12 mouse cellular contexts compared by ENCODE assay signal in genomic region chr7:101030756-101031155, GRCm38 (mm10). TPM values are rescaled to one million over a fixed set of nuclear protein-coding genes. Genes with fewer than 3 reads are reported as not detected.
A peak's percentile ranks its signal among the peaks of the same experiment; 100 is the strongest.
DNase-seq lines count a peak whose midpoint lies in the region; ATAC-seq lines count a peak whose summit lies in the region.
"Had no signal": no experiment of that assay in that cellular context is flagged by ENCODE, and none has a peak within 500 bp of the region (broad histone marks: within the 10 kb centered on the region; RNA-seq: fewer than 3 reads in every experiment).

No protein-coding gene starts in this region.

- peak; percentile 97 for DNase-seq in heart, adult 11 months
- DNase-seq in heart, postnatal 25 days (ENCODE audit: low spot score), result no peak
- DNase-seq in midbrain, embryonic 11.5 days (ENCODE audit: low spot score, missing footprints), result peak; percentile 72
- DNase-seq in midbrain, embryonic 10.5 days (ENCODE audit: low spot score), result no peak
- peak; percentile 75 to 85 for DNase-seq in cerebellum, postnatal 25 days
- DNase-seq in thymus, postnatal 10 days (ENCODE audit: low spot score in 2 of 2), result no peak

- no peaks in the 10 kb centered on the region for H3K9me3 ChIP-seq in midbrain, embryonic 11.5 days (ENCODE audit: control insufficient read depth, low read length)
- no peaks in the 10 kb centered on the region for H3K9me3 ChIP-seq in midbrain, embryonic 10.5 days (replicated peaks)
- H3K9me3 ChIP-seq in stomach, embryonic 15.5 days, result no peaks in the 10 kb centered on the region
- no peaks in the 10 kb centered on the region for H3K9me3 ChIP-seq in forebrain, embryonic 15.5 days
- H3K9me3 ChIP-seq: embryonic facial prominence, embryonic 10.5 days; kidney, embryonic 15.5 days had no signal

- no peaks in the 10 kb centered on the region for H3K27me3 ChIP-seq in midbrain, embryonic 11.5 days (ENCODE audit: control insufficient read depth, insufficient read depth, low read length)
- no peaks in the 10 kb centered on the region for H3K27me3 ChIP-seq in midbrain, embryonic 10.5 days (ENCODE audit: low read depth, poor library complexity, severe bottlenecking)
- no peaks in the 10 kb centered on the region for H3K27me3 ChIP-seq in stomach, embryonic 15.5 days (replicated peaks)
- H3K27me3 ChIP-seq in forebrain, embryonic 15.5 days, result no peaks in the 10 kb centered on the region
- H3K27me3 ChIP-seq: kidney, embryonic 15.5 days had no signal

- H3K4me1 ChIP-seq in midbrain, embryonic 11.5 days (ENCODE audit: control insufficient read depth, insufficient read depth, low read length), result no peaks in the 10 kb centered on the region
- 0 out of 2 replicates have a peak, but pooled peaks cover 4% of the 10 kb centered on the region for H3K4me1 ChIP-seq in midbrain, embryonic 10.5 days
- no peaks in the 10 kb centered on the region; the same call in 1 of the 2 replicates for H3K4me1 ChIP-seq in stomach, embryonic 15.5 days
- no peaks in the 10 kb centered on the region for H3K4me1 ChIP-seq in forebrain, embryonic 15.5 days

- H3K9ac ChIP-seq in midbrain, embryonic 11.5 days (ENCODE audit: low read length), result no peak overlapping the region
- H3K9ac ChIP-seq in stomach, embryonic 15.5 days, result no peak overlapping the region
- no peak overlapping the region for H3K9ac ChIP-seq in forebrain, embryonic 15.5 days (replicated peaks)
- H3K9ac ChIP-seq: kidney, embryonic 15.5 days; liver, embryonic 14.5 days had no signal

- no peak overlapping the region for H3K4me3 ChIP-seq in midbrain, embryonic 11.5 days (ENCODE audit: low read depth, low read length)
- H3K4me3 ChIP-seq in midbrain, embryonic 10.5 days, result no peak overlapping the region
- H3K4me3 ChIP-seq in stomach, embryonic 15.5 days (replicated peaks), result no peak overlapping the region
- no peak overlapping the region for H3K4me3 ChIP-seq in forebrain, embryonic 15.5 days
- H3K4me3 ChIP-seq: embryonic facial prominence, embryonic 10.5 days; kidney, embryonic 15.5 days had no signal

- H3K27ac ChIP-seq in midbrain, embryonic 11.5 days (ENCODE audit: low read depth, low read length), result no peak overlapping the region
- no peak overlapping the region for H3K27ac ChIP-seq in midbrain, embryonic 10.5 days (replicated peaks)
- 0 out of 2 replicates have a peak overlapping the region, but pooled peaks have one; percentile 2 for H3K27ac ChIP-seq in stomach, embryonic 15.5 days
- H3K27ac ChIP-seq in forebrain, embryonic 15.5 days (replicated peaks), result no peak overlapping the region
- H3K27ac ChIP-seq: embryonic facial prominence, embryonic 10.5 days; kidney, embryonic 15.5 days; liver, embryonic 14.5 days had no signal

- no peak for ATAC-seq in midbrain, embryonic 11.5 days (ENCODE audit: low FRiP score)
- ATAC-seq in stomach, embryonic 15.5 days (ENCODE audit: insufficient read depth, low FRiP score, low read depth), result no peak
- no peak for ATAC-seq in forebrain, embryonic 15.5 days (replicated peaks)
- ATAC-seq: forebrain, embryonic 14.5 days had no signal

- no peak overlapping the region for H3K4me2 ChIP-seq in midbrain, embryonic 11.5 days
- H3K4me2 ChIP-seq in stomach, embryonic 15.5 days, result no peak overlapping the region
- no peak overlapping the region for H3K4me2 ChIP-seq in forebrain, embryonic 15.5 days (replicated peaks)
- H3K4me2 ChIP-seq: kidney, embryonic 15.5 days had no signal

- intact Hi-C loops in heart, postnatal 25 days (cut with DNase I), result no loop called here

- H3K36me3 ChIP-seq in midbrain, embryonic 11.5 days (ENCODE audit: control insufficient read depth, insufficient read depth, low read length), result no peaks in the 10 kb centered on the region
- H3K36me3 ChIP-seq in midbrain, embryonic 10.5 days, result no peaks in the 10 kb centered on the region
- H3K36me3 ChIP-seq in stomach, embryonic 15.5 days, result no peaks in the 10 kb centered on the region
- no peaks in the 10 kb centered on the region for H3K36me3 ChIP-seq in forebrain, embryonic 15.5 days
- H3K36me3 ChIP-seq: embryonic facial prominence, embryonic 10.5 days; kidney, embryonic 15.5 days had no signal

RNA-seq across cellular contexts. Expression of gene P2ry2, which starts 18.1 kb away (rescaled TPM):
- total RNA-seq in heart, postnatal 25 days (2021), result 10 to 100 TPM; 17.3 to 26.1 TPM
- 0.07 TPM in 1 of 2 replicates, not detected in the other for polyA plus RNA-seq in midbrain, embryonic 11.5 days (2014; fragmentation: Nextera tagmentation; extraction: Ambion mirVana)
- polyA plus RNA-seq in midbrain, embryonic 10.5 days (2016; fragmentation: Nextera tagmentation; extraction: Ambion mirVana), result 0.22 TPM in 2 replicates
- 3.0 and 4.9 TPM in 2 replicates for polyA plus RNA-seq in stomach, embryonic 15.5 days (2015; fragmentation: Nextera tagmentation; extraction: Ambion mirVana)
- 0.11 TPM in 1 of 2 replicates, not detected in the other for polyA plus RNA-seq in forebrain, embryonic 15.5 days (2015; fragmentation: Nextera tagmentation; extraction: Ambion mirVana)

RNA-seq across cellular contexts. Expression of gene P2ry6, which starts 56.3 kb away (rescaled TPM):
- total RNA-seq in heart, postnatal 25 days (2021), result 1 to 10 TPM; 4.4 TPM
- polyA plus RNA-seq in midbrain, embryonic 11.5 days (2014; fragmentation: Nextera tagmentation; extraction: Ambion mirVana), result 1.6 and 2.4 TPM in 2 replicates
- polyA plus RNA-seq in midbrain, embryonic 10.5 days (2016; fragmentation: Nextera tagmentation; extraction: Ambion mirVana), result 1.8 and 2.4 TPM in 2 replicates
- 8.0 and 8.2 TPM in 2 replicates for polyA plus RNA-seq in stomach, embryonic 15.5 days (2015; fragmentation: Nextera tagmentation; extraction: Ambion mirVana)
- 2.2 and 2.7 TPM in 2 replicates for polyA plus RNA-seq in forebrain, embryonic 15.5 days (2015; fragmentation: Nextera tagmentation; extraction: Ambion mirVana)

Comparison
In these comparisons a context has a peak if more than half of its experiments do, and no peak if none do; other contexts are left out.
1. DNase-seq: peak in heart, adult 11 months (single experiment), midbrain, embryonic 11.5 days (single experiment) and cerebellum, postnatal 25 days (2 of 2); none in heart, postnatal 25 days (single experiment), midbrain, embryonic 10.5 days (single experiment) and thymus, postnatal 10 days (0 of 2).